Mouse (Mus musculus): ENCODE data around the gene Mslnl.

Gene Mslnl

DNA sequence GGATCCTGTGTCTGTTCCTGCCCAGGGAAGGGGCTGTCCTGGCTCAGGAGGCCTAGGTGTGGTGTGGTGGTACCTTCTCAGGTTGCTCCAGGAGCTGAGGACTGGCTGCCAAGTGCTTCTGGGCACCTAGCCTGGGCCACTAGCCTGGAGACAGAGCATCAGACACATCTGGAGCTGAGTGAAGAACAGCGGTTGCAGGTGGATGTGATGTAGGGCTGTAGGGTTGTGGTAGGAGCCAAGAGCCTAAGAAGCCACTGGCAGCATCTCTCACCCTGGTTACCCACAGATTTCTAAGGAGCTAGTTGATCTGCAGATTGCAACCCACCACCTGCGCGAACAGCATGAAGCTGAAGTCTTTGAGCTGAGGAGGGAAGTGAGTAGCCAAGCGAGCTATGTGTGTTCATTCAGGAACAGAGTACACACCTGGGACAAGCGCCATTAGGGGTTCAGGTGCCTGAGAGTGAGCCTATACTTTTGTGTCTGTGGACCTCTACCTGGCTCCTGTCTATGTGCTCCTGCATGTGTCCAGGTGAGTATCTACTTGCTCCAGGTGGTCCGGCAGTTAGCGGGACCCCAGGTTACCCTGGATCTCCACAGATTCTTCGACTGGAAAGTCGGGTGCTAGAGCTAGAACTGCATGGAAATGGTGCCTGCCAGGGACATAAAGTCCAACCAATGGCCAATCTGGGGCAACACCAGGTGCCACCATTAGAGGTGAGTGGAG, 51.1 kb downstream of the Mslnl start:
- DNase-seq: no peak

- no peak for DNase-seq
Measured at GRCm38 (mm10) chr17:25791320-25791842, 55.5 kb downstream of the Mslnl start.

DNA sequence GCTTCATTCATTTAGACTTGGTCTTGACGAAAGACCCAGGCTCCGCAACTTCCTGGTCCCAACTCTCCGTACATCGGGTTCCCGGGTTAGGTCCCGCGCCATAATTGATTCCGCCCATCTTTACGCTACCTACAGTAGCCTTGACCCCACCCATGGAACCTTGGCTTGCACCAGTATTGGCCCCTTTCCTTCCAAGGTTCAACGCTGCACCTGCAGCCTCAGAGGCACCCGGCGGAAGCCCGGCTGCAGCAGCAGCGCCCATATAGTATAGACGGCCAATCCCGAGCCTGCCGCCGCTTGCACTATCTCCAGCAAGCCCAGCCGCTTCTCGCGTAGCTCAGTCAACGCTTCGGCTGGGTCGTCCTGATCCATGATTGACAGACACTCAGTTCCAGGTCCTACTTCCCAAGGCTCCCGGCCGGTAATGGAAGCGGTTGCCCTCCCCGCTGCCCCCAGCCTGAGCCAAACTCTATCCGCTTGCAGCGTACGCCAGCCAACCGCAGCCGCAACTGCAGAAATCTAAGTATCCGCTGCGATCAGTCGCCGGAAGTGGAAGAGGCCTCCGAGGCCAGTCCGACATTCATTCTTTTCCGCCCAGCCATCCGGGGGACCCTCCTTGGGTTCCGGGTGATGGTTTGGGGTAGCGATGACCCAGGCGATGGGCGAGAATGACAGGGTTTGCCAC, 56.1 kb downstream of the Mslnl start:
- DNase-seq: peak; percentile 85

- peak; percentile 75 for DNase-seq
Measured at GRCm38 (mm10) chr17:25792615-25793014, 56.8 kb downstream of the Mslnl start, which contains the start of gene Fam173a. Gene Fam173a, minus strand, starts transcription at chr17:25792901.

- DNase-seq: no peak
Measured at GRCm38 (mm10) chr17:25794197-25794596, 58.4 kb downstream of the Mslnl start.

DNA sequence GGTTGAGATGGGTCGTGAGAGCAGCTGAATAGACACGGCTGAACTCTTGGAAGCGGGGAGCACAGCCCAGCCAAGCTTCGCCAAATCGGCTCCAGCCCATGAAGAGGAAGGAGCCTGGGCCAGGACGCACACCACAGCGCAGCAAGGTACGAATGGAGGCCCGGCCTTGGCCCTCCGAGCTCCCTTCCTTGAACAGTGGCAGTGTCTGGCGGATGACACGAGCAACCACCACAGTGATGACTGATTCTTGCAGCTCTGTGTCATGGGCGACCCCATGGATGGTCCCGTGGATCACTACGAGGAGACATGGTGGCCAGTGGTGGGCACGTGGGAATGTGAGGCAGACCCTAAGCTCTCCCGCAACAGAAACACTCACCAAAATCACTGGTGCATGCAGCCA, 59.2 kb downstream of the Mslnl start:
- DNase-seq: no peak

- DNase-seq: peak; percentile 61
Measured at GRCm38 (mm10) chr17:25795609-25796092, 59.8 kb downstream of the Mslnl start, which contains the start of gene AC134908.4. Gene AC134908.4, minus strand, starts transcription at chr17:25795659.

DNA sequence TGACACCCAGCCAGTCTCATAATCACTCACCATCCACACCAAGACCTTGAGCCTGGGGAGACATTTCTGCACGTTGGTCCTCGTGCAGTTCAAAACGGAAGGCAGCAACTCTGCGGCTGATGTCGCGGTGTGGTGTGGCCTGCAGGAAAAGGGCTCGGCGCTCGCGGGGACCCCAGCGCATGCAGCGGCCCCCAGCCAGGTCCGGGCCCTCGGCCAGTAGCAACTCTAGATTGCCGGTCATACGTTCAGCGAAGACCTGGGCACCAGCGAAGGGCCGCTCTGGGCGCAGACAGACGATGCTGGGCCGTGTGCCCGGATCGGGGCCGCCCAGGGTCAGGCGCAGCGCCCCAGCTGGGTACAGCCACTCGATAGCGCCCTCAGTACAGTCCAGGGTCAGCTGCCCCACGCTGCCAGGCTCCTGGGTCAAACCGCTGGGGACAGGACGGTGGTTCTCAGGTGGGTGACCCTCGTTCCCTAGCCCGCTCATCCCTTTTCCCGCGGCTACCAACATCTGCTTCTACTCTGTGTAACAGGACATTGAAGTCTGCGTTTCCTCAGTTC, 60.4 kb downstream of the Mslnl start:
- DNase-seq: peak; percentile 59

DNA sequence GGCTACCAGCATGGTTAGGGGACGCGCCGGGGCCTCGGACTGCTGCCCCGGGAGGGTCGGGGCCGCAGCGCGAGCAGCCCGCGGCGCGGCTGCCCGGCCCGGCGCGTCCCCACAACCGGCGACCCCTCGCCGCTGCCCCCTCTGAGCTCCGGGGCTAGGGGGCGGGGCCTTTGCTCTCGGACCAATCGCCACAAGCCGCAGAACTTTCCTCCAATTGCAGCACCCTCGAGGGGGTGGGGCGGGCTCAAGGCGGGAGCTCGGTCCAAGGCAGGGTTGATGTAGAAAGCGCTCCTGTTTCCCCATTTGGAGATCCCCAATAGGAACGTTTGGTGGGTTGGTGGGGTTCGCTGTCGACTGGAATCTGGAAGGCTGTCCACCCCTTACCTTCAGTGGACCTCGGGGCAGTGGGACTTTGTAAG, 61.1 kb downstream of the Mslnl start, which contains the start of gene Metrn:
Metrn (minus strand) TSS at position 186 of the 419 bp plus-strand sequence.
- DNase-seq: peak; percentile 89
